Mouse (Mus musculus): ENCODE data around the gene Copz2.

The Copz2 gene

GRCm38 (mm10) chr11:96863206-96863995, 13.7 kb downstream of the Copz2 start:
- DNase-seq (ENCODE audit: low spot score in 2 of 2): peak; percentile 29 to 32

GRCm38 (mm10) chr11:96867149-96867548, 17.5 kb downstream of the Copz2 start:
- DNase-seq (ENCODE audit: low spot score in 2 of 2): peak in 1 of 2 experiments; percentile 56

GRCm38 (mm10) chr11:96872441-96873379, 23.0 kb downstream of the Copz2 start:
- no peak for DNase-seq (ENCODE audit: low spot score in 2 of 2)

- DNase-seq (ENCODE audit: low spot score in 2 of 2): no peak
Observed at GRCm38 (mm10) chr11:96873601-96874140, 24.0 kb downstream of the Copz2 start.

GRCm38 (mm10) chr11:96875270-96875669, 25.6 kb downstream of the Copz2 start:
- DNase-seq (ENCODE audit: low spot score in 2 of 2): no peak

- peak in 1 of 2 experiments; percentile 29 for DNase-seq (ENCODE audit: low spot score in 2 of 2)
Observed at GRCm38 (mm10) chr11:96875745-96876144, 26.1 kb downstream of the Copz2 start.

GRCm38 (mm10) chr11:96876300-96877040, 26.8 kb downstream of the Copz2 start:
- no peak for DNase-seq (ENCODE audit: low spot score in 2 of 2)

- DNase-seq (ENCODE audit: low spot score in 2 of 2): no peak
Observed at GRCm38 (mm10) chr11:96877071-96877470, 27.4 kb downstream of the Copz2 start.

GRCm38 (mm10) chr11:96878715-96879114, 29.0 kb downstream of the Copz2 start:
- DNase-seq (ENCODE audit: low spot score in 2 of 2): no peak

GRCm38 (mm10) chr11:96879359-96879758, 29.7 kb downstream of the Copz2 start:
- no peak for DNase-seq (ENCODE audit: low spot score in 2 of 2)

- no peak for DNase-seq (ENCODE audit: low spot score in 2 of 2)
Observed at GRCm38 (mm10) chr11:96880296-96880695, 30.6 kb downstream of the Copz2 start.

- DNase-seq (ENCODE audit: low spot score in 2 of 2): no peak
Observed at GRCm38 (mm10) chr11:96885901-96886340, 36.3 kb downstream of the Copz2 start.

- DNase-seq (ENCODE audit: low spot score in 2 of 2): no peak
Observed at GRCm38 (mm10) chr11:96886942-96887546, 37.4 kb downstream of the Copz2 start.

GRCm38 (mm10) chr11:96891784-96892527, 42.3 kb downstream of the Copz2 start:
- DNase-seq (ENCODE audit: low spot score in 2 of 2): no peak

- DNase-seq (ENCODE audit: low spot score in 2 of 2): no peak
Observed at GRCm38 (mm10) chr11:96893203-96893842, 43.7 kb downstream of the Copz2 start.

- DNase-seq (ENCODE audit: low spot score in 2 of 2): no peak
Observed at GRCm38 (mm10) chr11:96895886-96896285, 46.2 kb downstream of the Copz2 start.

GRCm38 (mm10) chr11:96899449-96900306, 50.0 kb downstream of the Copz2 start:
- no peak for DNase-seq (ENCODE audit: low spot score in 2 of 2)

GRCm38 (mm10) chr11:96901332-96901731, 51.7 kb downstream of the Copz2 start:
- no peak for DNase-seq (ENCODE audit: low spot score in 2 of 2)

Data from heart, adult 9 months (tissue).